Mouse (Mus musculus) olfactory bulb, adult 2 months (tissue): ENCODE data around the gene Mad2l2. TPM values are rescaled to one million over a fixed set of nuclear protein-coding genes. Genes with fewer than 3 reads are reported as not detected.
A peak's percentile ranks its signal among the peaks of the same experiment; 100 is the strongest.

Experiments used
- H3K27ac ChIP-seq: fragments of 200-500 bp; 2 replicates; pipeline ENCODE4 v1.5.1; 2012; ENCODE audit warnings: low read depth, low read length; ENCODE audit not compliant: insufficient read depth
- H3K4me1 ChIP-seq: fragments of 200-500 bp; 2 replicates; pipeline ENCODE4 v1.6.1; 2012; ENCODE audit warnings: low read length; ENCODE audit not compliant: control insufficient read depth, insufficient read depth
- H3K4me3 ChIP-seq: fragments of 200-500 bp; 2 replicates; pipeline ENCODE4 v1.5.1; 2012; ENCODE audit warnings: mild to moderate bottlenecking, low read depth, low read length, moderate library complexity; ENCODE audit not compliant: insufficient read depth
- CTCF ChIP-seq: fragments of 200-500 bp; IDR thresholded peaks from 2 replicates; pipeline ENCODE4 v1.5.1; 2012; ENCODE audit warnings: low read depth, mild to moderate bottlenecking, low read length, moderate library complexity; ENCODE audit not compliant: insufficient read depth
- POLR2A ChIP-seq: fragments of 200-500 bp; IDR thresholded peaks from 2 replicates; pipeline ENCODE4 v1.6.1; 2012; ENCODE audit warnings: mild to moderate bottlenecking, low read depth, low read length, moderate library complexity; ENCODE audit not compliant: insufficient read depth
- WGBS: fragments of 180-500 bp; shearing (Covaris S2); methylation state at CpG from one replicate; pipeline ENCODE4 v1.1.7; 2018; 5-methylcytosine and 5-hydroxymethylcytosine counted together
- polyA plus RNA-seq: library from polyadenylated mRNA; stranded (reverse); fragments of >200 nt; gene quantifications from 2 replicates; pipeline ENCODE4 v1.2.4, GENCODE M21; 2012; ENCODE audit warnings: low replicate concordance; ENCODE audit not compliant: missing spikeins, insufficient read depth, insufficient read length

Mad2l2 gene
- polyA plus RNA-seq, 1 experiment, result not detected

DNA sequence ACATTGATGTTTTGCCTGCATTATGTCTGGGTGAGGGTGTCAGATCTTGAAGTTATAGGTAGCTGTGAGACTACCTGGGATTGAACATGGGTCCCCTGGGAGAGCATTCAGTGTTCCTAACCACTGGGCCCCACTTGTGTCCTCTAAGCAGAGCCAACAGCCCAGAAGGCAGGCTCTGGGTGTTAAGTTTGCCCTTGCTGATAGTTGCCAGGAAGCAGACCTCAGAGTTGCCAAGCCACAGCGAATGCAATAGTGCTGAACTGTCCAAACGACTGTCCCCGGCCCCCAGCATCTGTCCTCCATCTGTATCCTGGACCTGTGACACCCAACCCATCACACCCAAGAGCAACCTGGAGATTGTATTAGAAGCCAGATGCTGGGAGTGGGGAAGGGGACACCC is 31.5 kb upstream of the Mad2l2 start:
- Histone ChIP-seq H3K27ac (no peak overlapping the region), H3K4me1 (peaks cover 4% of the 10 kb centered on the region), H3K4me3 (no peak overlapping the region)
- TF ChIP-seq POLR2A (no peak), CTCF (no peak)
- WGBS, result 92% methylated on average over 3 of the region's 3 CpGs

DNA sequence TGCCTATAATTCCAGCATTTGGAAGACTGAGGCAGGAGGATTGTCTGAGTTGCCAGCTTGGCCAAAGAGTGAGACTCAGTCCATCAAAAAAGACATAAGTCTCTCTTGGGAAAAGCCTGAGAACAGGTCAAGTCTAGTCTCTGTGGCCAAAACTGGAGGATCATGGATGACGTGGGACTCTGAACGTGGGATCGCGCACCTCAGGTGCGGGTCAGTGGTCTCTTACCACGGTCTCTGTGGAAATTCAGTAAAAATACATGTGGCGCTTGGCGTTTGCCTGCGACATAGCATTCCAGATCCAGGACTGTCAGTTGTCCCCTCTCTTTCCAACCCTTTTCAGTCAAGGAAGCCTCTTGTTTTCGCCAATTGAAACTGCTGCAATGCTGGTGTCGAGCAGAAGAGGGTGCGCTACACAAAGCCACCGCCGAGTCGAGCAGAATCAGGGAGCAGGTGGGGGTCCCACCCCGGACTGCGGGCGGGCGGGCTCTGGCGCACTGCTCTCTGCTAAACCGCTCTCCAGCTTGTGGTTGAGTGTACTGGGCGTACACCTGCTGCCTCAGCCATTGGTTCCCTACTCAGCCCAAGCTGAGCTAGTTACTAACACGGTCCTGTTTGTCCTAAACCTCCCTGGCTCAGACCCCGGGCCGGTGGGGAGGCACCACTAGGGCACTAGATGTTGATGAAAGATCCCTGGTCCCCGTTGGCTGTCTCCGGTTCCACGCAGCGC is 28.2 kb upstream of the Mad2l2 start:
- Histone ChIP-seq H3K4me3 (peak overlapping the region; percentile 40), H3K4me1 (peaks cover 4% of the 10 kb centered on the region), H3K27ac (no peak overlapping the region)
- 14% methylated on average over 29 of the region's 29 CpGs for WGBS
- TF ChIP-seq CTCF (peak; percentile 48; the same call in 1 of the 2 replicates), POLR2A (no peak)

DNA sequence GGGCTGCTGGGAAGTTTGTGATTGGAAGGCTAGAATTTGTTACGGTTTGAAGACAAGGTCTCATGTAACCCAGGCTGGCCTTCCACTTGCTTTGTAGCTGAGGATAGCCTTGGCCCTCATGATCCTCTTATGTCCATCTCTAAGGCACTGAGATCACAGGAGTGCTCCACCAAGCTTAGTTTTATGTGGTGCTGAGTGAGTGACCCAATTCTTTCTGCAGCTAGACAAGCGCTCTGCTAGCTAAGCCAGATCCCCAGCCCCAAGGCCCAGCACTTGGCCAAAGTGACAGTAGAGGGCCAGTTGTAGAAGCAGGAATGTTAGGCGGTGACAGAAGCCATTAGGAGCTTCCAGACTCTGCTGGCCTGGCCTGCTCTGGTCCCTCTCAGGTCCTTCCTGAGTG is 26.0 kb upstream of the Mad2l2 start:
- WGBS, result 93% methylated on average over 3 of the region's 3 CpGs

DNA sequence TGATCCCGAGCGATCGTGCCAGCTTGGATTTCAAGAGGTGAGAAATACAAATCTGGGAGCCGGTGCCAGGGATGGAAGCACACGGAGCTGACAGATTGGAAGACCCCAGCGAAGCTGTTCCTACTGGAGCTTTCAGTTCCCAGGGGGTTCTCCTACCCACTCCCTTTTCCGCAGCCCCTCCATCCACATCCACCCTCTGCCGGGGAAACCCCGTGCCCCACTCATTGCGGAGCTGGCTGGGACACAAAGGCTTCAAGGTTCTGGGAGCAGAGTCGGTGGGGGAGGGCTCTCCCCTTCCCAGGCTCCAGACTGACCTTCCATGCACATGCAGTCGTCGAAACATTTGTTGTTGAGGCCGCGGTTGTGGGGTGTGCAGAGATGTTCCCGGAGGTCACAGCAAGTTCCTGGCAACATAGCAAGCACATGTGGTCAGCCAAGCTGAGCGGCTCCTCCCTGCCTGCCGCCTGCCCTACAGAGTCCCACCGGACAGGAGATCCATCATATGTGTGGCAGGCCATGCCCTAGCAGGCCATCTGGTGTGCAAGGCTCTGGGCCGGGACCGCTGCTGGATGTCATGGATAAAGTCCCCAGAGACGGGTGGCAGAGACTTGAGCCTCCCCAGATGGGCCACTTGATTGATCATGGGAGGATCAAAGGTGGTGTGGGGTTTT is 22.4 kb upstream of the Mad2l2 start:
- TF ChIP-seq POLR2A, result no peak
- Histone ChIP-seq H3K27ac (no peak overlapping the region), H3K4me1 (peaks cover 20% of the 10 kb centered on the region), H3K4me3 (no peak overlapping the region)
- WGBS, result 60% methylated on average over 22 of the region's 22 CpGs

More for the DNA sequence above, 26.0 kb upstream of the Mad2l2 start:
- Histone ChIP-seq H3K4me3 (no peak overlapping the region), H3K27ac (no peak overlapping the region), H3K4me1 (peaks cover 23% of the 10 kb centered on the region)
- TF ChIP-seq CTCF (no peak), POLR2A (no peak)

DNA sequence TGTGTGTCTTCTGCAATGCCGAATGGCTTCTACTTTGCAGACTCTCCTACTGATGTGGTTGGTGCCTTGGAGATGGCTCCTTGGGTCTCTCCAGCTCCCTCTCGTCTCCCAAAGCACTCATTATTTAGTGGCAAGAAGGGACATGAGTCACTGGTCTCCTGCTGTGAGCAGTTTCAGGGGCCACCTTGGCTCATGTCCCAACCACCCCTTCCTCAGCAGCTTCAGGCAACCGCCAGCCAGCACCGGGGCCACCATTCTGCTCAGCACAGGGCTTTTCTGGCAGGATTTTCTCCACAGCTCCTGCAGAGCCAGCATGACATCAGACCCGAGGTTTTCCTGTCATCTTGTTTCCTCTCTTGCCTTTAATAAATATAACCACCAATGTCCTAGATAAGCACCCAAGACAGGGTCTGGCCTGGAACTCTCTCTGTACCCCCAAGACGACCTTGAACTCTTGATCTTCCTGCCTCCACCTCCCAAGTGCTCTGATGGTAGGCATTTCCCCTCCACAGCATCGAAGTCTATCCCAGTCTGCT is 21.6 kb upstream of the Mad2l2 start:
- Histone ChIP-seq H3K4me3 (no peak overlapping the region), H3K4me1 (peaks cover 20% of the 10 kb centered on the region), H3K27ac (no peak overlapping the region)
- WGBS, result 39% methylated on average over 7 of the region's 7 CpGs
- TF ChIP-seq POLR2A, result no peak
- no peak for TF ChIP-seq CTCF

DNA sequence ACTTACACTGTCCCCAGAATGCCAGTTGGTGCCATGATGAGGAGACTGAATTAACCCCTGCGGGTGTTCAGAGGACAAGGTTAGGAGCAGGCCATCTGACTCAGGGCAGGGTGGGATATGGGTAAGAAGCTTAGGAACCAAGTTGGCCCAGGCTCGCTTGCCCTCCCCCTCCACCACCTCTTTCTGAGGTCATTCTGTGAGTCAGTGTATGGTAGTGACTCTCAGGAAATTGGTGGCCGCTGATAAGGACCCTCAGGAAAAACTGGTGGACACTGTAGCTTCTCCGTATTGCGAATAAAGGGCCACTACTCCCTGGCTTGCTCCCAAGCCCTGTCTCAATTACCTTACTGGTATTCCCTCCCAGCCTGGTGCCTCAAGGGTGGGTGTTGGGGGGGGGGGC is 21.0 kb upstream of the Mad2l2 start:
- no peak overlapping the region for H3K27ac ChIP-seq
- WGBS, result 92% methylated on average over 5 of the region's 5 CpGs
- TF ChIP-seq CTCF (no peak), POLR2A (no peak)
- H3K4me1 ChIP-seq, result peaks cover 26% of the 10 kb centered on the region
- H3K4me3 ChIP-seq, result no peak overlapping the region

DNA sequence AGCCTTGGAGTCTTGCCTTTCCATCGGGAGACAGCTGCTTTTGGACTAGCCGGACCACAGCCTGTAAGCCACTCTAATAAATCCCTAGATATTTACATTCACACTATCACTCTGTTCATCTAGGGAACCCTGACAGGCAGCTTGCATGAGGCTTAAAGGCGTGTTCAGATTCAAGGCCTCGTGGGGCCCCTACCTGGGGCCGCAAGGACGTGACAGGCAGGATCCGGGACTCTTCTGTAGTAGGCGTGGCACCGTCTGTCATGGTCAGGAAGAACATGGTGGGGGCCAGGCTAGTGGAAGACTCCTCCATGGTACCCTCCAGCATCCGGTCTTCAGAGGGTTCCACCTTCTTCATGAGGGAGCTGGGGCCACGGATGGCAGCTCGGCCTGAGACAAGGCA is 17.7 kb upstream of the Mad2l2 start:
- Histone ChIP-seq H3K27ac (no peak overlapping the region), H3K4me3 (no peak overlapping the region), H3K4me1 (peaks cover 32% of the 10 kb centered on the region)
- WGBS, result 87% methylated on average over 12 of the region's 12 CpGs
- no peak for TF ChIP-seq POLR2A

DNA sequence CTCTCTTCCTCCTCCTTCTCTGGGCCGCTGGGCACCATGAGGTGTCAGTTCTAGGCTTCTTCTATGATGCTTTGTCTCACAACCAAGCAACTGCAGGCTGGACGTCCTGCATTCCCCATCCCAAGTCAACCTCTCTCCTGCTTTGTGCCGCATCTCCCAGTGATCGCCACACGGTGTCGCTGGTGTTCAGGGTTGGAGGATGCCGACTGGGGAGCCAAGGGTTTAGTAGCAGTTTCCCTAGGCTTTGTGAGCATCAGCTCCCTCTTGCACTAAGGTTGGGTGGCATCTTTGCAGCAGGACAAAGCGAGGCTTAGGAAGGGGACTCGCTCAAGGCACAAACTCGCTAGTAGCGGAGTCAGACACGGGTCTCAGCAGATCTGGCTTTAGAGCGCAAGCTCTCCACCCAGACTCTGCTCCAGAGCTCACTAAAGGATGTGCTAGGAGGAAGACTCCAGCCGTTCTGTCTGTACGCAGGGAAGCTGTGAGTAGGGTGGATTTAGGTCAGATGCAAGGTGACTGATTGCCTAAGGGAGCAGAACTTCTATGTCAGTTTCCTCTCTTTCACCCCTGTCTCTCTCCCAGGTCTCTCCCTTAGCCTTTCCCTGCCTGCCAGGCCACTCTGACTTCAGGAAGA is 15.3 kb upstream of the Mad2l2 start:
- WGBS, result 5% methylated on average over 15 of the region's 15 CpGs
- Histone ChIP-seq H3K27ac (no peak overlapping the region), H3K4me3 (no peak overlapping the region), H3K4me1 (peaks cover 16% of the 10 kb centered on the region)
- TF ChIP-seq POLR2A (no peak), CTCF (peak; percentile 92)

DNA sequence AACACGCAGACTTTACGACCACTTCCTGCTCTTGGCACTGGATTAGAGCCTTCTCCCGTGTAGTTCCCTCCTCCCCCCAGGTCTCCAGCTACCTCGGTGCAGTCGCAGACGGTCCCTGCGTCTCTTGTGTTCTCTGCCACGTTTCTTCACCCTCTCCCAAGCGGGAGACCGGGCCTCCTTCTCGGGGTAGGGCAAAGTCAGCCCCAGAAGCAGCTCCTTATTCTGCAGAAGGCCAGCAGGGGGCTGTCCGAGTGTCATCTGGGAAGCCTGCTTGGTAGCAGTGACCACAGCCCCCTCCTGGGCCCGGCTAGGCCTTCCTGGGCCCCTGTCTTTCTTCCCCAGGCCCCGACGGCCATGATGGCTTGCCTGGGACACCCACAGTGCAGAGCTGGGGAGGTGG is 14.7 kb upstream of the Mad2l2 start:
- no peak overlapping the region for H3K27ac ChIP-seq
- 16% methylated on average over 15 of the region's 15 CpGs for WGBS
- TF ChIP-seq POLR2A, result no peak
- peak; percentile 9; the same call in 1 of the 2 replicates for TF ChIP-seq CTCF
- peaks cover 16% of the 10 kb centered on the region for H3K4me1 ChIP-seq
- H3K4me3 ChIP-seq, result no peak overlapping the region
